Mouse (Mus musculus) myocyte (in vitro differentiated cells): ENCODE measurements around the gene Fbf1. TPM values are rescaled to one million over a fixed set of nuclear protein-coding genes. Genes with fewer than 3 reads are reported as not detected.

ENCODE experiments used
- H3K27me3 ChIP-seq: one replicate; pipeline ENCODE4 v1.6.1; 2011; ENCODE audit not compliant: control insufficient read depth, insufficient read depth, insufficient read length
- H3K36me3 ChIP-seq: one replicate; pipeline ENCODE4 v1.6.1; 2011; ENCODE audit not compliant: control insufficient read depth, insufficient read depth
- H3K4me2 ChIP-seq: one replicate; pipeline ENCODE4 v1.6.1; 2011; ENCODE audit warnings: low read depth, control low read depth
- H3K4me3 ChIP-seq: one replicate; pipeline ENCODE4 v1.5.1; 2011; ENCODE audit warnings: mild to moderate bottlenecking, control low read depth, moderate library complexity
- H3K79me2 ChIP-seq: one replicate; pipeline ENCODE4 v1.6.1; 2011; ENCODE audit not compliant: control insufficient read depth, insufficient read depth
- H3ac ChIP-seq: one replicate; pipeline ENCODE4 v1.6.1; 2011; ENCODE audit not compliant: control insufficient read depth, insufficient read length
- CEBPB ChIP-seq: IDR thresholded peaks from 2 replicates; pipeline ENCODE4 v1.6.1; 2011; ENCODE audit warnings: mild to moderate bottlenecking, moderate library complexity; ENCODE audit not compliant: poor library complexity, insufficient read depth, severe bottlenecking
- E2F4 ChIP-seq: IDR thresholded peaks from one replicate; pipeline ENCODE4 v1.6.1; 2011; ENCODE audit warnings: mild to moderate bottlenecking, control low read depth, moderate library complexity; ENCODE audit not compliant: insufficient read depth
- MAX ChIP-seq: IDR thresholded peaks from one replicate; pipeline ENCODE4 v1.6.1; 2011; ENCODE audit warnings: low read depth, mild to moderate bottlenecking, control low read depth
- MYOD1 ChIP-seq, 3 experiments: IDR thresholded peaks; one replicate each; pipeline ENCODE4 v1.6.1; 2011; ENCODE audit warnings: control low read depth in 2 of 3, low read depth in 2 of 3, mild to moderate bottlenecking in 2 of 3, moderate library complexity in 1 of 3; ENCODE audit not compliant: insufficient read length in 2 of 3, control insufficient read depth in 1 of 3
- MYOG ChIP-seq, 3 experiments: IDR thresholded peaks; one replicate each; pipeline ENCODE4 v1.6.1; 2011; ENCODE audit warnings: control low read depth in 2 of 3, low read depth in 2 of 3, mild to moderate bottlenecking in 2 of 3; ENCODE audit not compliant: insufficient read length in 2 of 3, control insufficient read depth in 1 of 3, insufficient read depth in 1 of 3
- POLR2A ChIP-seq: IDR thresholded peaks from one replicate; pipeline ENCODE4 v1.6.1; 2011; ENCODE audit warnings: low read depth, mild to moderate bottlenecking, control low read depth, moderate library complexity; ENCODE audit not compliant: insufficient read length
- POLR2AphosphoS2 ChIP-seq: IDR thresholded peaks from one replicate; pipeline ENCODE4 v1.6.1; 2011; ENCODE audit warnings: low read depth, control low read depth; ENCODE audit not compliant: insufficient read length
- REST ChIP-seq: IDR thresholded peaks from one replicate; pipeline ENCODE4 v1.6.1; 2011; ENCODE audit warnings: mild to moderate bottlenecking, control low read depth, moderate library complexity; ENCODE audit not compliant: insufficient read depth, insufficient read length
- SRF ChIP-seq: IDR thresholded peaks from one replicate; pipeline ENCODE4 v1.6.1; 2011; ENCODE audit warnings: low read depth; ENCODE audit not compliant: control insufficient read depth, insufficient read length
- TCF12 ChIP-seq: IDR thresholded peaks from one replicate; pipeline ENCODE4 v1.6.1; 2011; ENCODE audit warnings: mild to moderate bottlenecking, control low read depth; ENCODE audit not compliant: poor library complexity, insufficient read depth, severe bottlenecking
- TCF3 ChIP-seq: IDR thresholded peaks from one replicate; pipeline ENCODE4 v1.6.1; 2011; ENCODE audit warnings: low read depth, control low read depth; ENCODE audit not compliant: insufficient read length
- USF1 ChIP-seq: IDR thresholded peaks from one replicate; pipeline ENCODE4 v1.6.1; 2011; ENCODE audit warnings: low read depth, mild to moderate bottlenecking, control low read depth, moderate library complexity
- polyA plus RNA-seq: library from polyadenylated mRNA; unstranded; fragments of >200 nt; fragmentation: generic; extraction: Trizol; gene quantifications from one replicate; pipeline ENCODE4 v1.2.1, GENCODE M21; 2012; ENCODE audit warnings: missing spikeins

Gene Fbf1
- polyA plus RNA-seq, 1 experiment, result 41.7 TPM

DNA sequence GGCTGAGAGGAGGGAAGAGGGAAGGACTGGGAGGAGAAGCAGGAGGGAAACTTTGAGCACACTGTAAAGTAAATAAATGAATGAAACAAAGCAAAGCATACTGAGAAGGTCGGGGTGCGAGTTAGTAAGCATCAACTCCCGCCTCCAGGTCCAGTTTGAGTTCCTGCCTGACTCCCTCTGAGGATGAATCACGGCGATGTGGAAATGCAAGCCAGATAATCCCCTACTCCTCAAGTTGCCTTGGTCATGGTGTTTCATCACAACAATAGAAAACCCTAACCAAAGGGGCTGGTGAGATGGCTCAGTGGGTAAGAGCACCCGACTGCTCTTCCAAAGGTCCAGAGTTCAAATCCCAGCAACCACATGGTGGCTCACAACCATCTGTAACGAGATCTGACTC is 8.0 kb upstream of the Fbf1 start:
- TF ChIP-seq SRF, result no peak
- no peak for TF ChIP-seq REST
- TF ChIP-seq MYOG (IDR thresholded peaks at IDR 0.05; ENCODE audit: control insufficient read depth in 1 of 3, insufficient read depth in 1 of 3, insufficient read length in 2 of 3, low read depth in 2 of 3), result no peak
- TF ChIP-seq USF1, result no peak
- TF ChIP-seq MAX, result no peak
- no peak for TF ChIP-seq TCF12
- TF ChIP-seq MYOD1 (IDR thresholded peaks at IDR 0.05; ENCODE audit: control insufficient read depth in 1 of 3, insufficient read length in 2 of 3, low read depth in 2 of 3), result no peak
- TF ChIP-seq E2F4, result no peak
- TF ChIP-seq TCF3, result no peak
- TF ChIP-seq POLR2A, result no peak
- TF ChIP-seq POLR2AphosphoS2, result no peak
- TF ChIP-seq CEBPB, result no peak
- no peak overlapping the region for H3K4me3 ChIP-seq
- no peak overlapping the region for H3K4me2 ChIP-seq
- H3K27me3 ChIP-seq, result no peaks in the 10 kb centered on the region
- H3K79me2 ChIP-seq, result no peaks in the 10 kb centered on the region
- H3ac ChIP-seq, result no peak overlapping the region
- peaks cover 28% of the 10 kb centered on the region for H3K36me3 ChIP-seq

DNA sequence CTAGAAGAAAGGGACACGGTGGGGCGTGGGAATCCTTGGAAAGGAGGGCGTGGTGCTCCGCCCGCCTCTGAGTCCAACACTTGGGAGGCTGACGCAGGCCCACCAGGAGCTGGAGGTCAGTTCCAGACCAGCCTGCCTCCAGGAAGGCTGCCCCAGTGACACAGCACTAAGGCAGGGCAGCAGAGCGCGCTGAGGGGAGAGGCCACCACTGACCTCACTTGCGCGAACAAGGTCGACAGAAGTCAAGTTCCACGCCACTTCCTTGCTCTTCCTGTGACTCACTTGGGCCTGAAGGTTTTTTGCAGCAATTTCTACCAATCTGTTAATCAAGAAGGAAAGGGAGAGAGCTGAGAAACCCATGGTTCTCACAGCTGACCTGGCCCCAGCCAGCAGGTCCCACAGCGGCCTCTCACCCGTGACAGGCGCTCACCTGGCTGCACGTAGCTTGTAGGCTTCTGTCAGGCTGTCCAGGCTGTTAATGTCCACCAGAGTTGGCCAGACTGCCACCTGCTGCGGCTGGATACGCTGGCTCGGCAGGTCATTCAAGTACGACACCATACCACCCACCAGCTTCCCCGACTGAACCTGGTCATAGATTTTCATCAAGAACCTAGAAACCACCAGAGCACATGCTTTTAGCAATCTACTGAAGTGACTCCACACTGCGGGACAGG is 6.9 kb upstream of the Fbf1 start:
- H3K36me3 ChIP-seq, result peaks cover 26% of the 10 kb centered on the region
- H3ac ChIP-seq, result no peak overlapping the region
- H3K4me3 ChIP-seq, result no peak overlapping the region
- no peaks in the 10 kb centered on the region for H3K27me3 ChIP-seq
- no peaks in the 10 kb centered on the region for H3K79me2 ChIP-seq
- H3K4me2 ChIP-seq, result no peak overlapping the region
- TF ChIP-seq POLR2A (no peak), POLR2AphosphoS2 (no peak), MYOG (IDR thresholded peaks at IDR 0.05; ENCODE audit: control insufficient read depth in 1 of 3, insufficient read depth in 1 of 3, insufficient read length in 2 of 3, low read depth in 2 of 3) (no peak), TCF12 (no peak), CEBPB (no peak), REST (no peak), SRF (no peak), TCF3 (no peak), USF1 (no peak), MAX (no peak), MYOD1 (IDR thresholded peaks at IDR 0.05; ENCODE audit: control insufficient read depth in 1 of 3, insufficient read length in 2 of 3, low read depth in 2 of 3) (no peak), E2F4 (no peak)

DNA sequence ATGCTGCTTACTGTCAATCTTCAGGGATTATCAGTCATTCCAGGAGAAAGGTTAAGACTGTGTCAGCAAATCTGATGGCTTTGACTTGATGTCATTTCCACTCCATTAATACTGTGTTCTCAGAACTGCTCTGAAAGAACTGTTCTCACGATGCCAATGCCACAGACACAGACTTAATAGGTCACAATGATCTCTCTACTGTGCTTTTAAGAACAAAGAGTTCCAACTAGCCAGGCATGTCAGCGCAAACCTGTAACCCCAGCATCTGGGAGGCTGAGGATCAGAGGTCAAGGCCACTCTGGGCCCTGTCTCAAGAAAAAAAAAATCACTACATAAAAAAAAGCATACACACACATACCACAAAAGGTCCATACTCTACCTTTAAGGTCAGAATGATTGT is 4.0 kb upstream of the Fbf1 start:
- TF ChIP-seq POLR2A (no peak), CEBPB (no peak), MYOD1 (IDR thresholded peaks at IDR 0.05; ENCODE audit: control insufficient read depth in 1 of 3, insufficient read length in 2 of 3, low read depth in 2 of 3) (no peak), SRF (no peak), POLR2AphosphoS2 (no peak), E2F4 (no peak), MAX (no peak), TCF3 (no peak), USF1 (no peak), REST (no peak), MYOG (IDR thresholded peaks at IDR 0.05; ENCODE audit: control insufficient read depth in 1 of 3, insufficient read depth in 1 of 3, insufficient read length in 2 of 3, low read depth in 2 of 3) (no peak), TCF12 (no peak)
- no peak overlapping the region for H3K4me2 ChIP-seq

DNA sequence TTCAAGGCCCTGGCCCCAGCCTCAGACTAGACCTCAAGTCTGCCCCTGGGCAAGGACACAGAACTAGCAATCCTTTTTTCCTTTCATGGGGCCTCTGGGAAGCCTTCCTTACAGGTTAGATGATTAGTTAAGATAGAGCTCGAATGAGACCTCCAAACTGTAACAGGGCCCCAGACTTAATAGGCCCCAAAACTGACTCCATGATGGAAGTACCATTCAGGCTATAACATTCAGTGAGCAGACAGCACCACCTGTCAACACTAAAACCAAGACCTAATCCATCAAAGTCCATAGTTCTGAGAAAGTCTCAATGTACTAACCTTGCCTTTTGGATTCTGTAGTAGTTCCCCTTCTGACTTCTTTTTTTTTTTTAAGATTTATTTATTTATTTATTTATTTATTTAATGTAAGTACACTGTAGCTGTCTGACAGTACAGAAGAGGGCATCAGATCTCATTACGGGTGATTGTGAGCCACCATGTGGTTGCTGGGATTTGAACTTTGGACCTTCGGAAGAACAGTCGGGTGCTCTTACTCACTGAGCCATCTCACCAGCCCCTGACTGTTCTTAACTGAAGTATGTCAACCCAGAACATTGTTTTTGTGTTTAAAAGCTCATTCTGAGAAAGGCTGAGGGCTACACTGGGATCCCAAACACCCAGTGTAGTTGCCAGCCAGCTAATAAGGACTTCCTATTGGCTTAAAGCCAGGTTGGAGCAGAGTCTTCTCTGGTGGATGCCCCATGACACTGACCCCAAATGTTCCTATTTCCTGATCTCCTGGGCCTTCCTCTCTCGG is 2.2 kb upstream of the Fbf1 start:
- TF ChIP-seq POLR2A (no peak), SRF (no peak), TCF12 (no peak), USF1 (no peak), CEBPB (no peak), E2F4 (no peak), MYOD1 (IDR thresholded peaks at IDR 0.05; ENCODE audit: control insufficient read depth in 1 of 3, insufficient read length in 2 of 3, low read depth in 2 of 3) (no peak), MAX (no peak), TCF3 (no peak), MYOG (IDR thresholded peaks at IDR 0.05; ENCODE audit: control insufficient read depth in 1 of 3, insufficient read depth in 1 of 3, insufficient read length in 2 of 3, low read depth in 2 of 3) (no peak), REST (no peak), POLR2AphosphoS2 (no peak)
- Histone ChIP-seq H3K36me3 (peaks cover 13% of the 10 kb centered on the region), H3K79me2 (peaks cover 14% of the 10 kb centered on the region), H3K4me2 (no peak overlapping the region), H3ac (no peak overlapping the region), H3K4me3 (no peak overlapping the region), H3K27me3 (no peaks in the 10 kb centered on the region)

More for the DNA sequence above, 4.0 kb upstream of the Fbf1 start:
- Histone ChIP-seq H3K36me3 (peaks cover 19% of the 10 kb centered on the region), H3ac (no peak overlapping the region), H3K79me2 (peaks cover under 1% of the 10 kb centered on the region), H3K4me3 (no peak overlapping the region), H3K27me3 (no peaks in the 10 kb centered on the region)
